Mouse (Mus musculus): ENCODE results near the gene Vmn1r121.
"Not testable (repeated sequence)": the region's sequence is repeated elsewhere in the genome, so short reads cannot be mapped to it uniquely, and the experiment has no call there.

Vmn1r121 gene

DNA sequence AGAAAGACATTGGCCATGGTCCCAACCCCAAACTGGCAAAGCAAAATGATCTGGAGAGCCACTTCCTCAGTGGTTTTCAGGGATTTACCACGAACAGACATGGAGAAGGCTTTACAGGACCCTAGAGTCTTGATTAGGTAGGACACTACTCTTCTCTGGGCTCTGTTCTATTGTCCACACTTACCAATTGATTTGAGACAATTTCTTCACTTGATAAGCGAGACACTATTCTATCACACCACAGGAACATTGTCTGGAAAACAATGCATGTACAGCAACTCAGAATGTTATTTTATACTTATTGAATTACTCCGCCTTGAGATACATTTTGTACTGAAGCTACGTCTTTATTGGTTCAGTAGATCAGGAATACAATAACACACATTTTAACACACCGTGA lies at the start of gene Vmn1r121:
Gene Vmn1r121 (minus strand): TSS at position 101 of the 400 bp plus-strand sequence.
- not testable (repeated sequence) for DNase-seq (ENCODE audit: low spot score in 2 of 2)

GRCm38 (mm10) chr7:21134028-21134427 lies 35.7 kb upstream of the Vmn1r121 start, which contains the start of gene Vmn1r122:
TSS of gene Vmn1r122 (minus strand) at chr7:21134128.
- DNase-seq (ENCODE audit: low spot score in 2 of 2), result not testable (repeated sequence)

DNA sequence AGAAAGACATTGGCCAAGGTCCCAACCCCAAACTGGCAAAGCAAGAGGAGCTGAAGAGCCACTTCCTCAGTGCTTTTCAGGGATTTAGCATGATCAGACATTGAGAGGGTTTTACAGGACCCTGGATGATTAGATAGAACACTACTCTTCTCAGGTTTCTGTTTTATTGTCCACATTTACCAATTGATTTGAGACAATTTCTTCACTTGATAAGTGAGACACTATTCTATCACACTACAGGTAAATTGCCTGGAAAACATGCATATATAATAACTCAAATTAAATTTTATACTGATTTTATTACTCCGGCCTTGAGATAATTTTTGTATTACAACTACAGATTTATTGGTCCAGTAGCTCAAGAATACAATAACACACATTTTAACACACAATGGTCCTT lies 44.6 kb downstream of the Vmn1r121 start, which contains the start of gene Vmn1r120:
Gene Vmn1r120 (minus strand): TSS at position 101 of the 400 bp plus-strand sequence.
- not testable (repeated sequence) for DNase-seq (ENCODE audit: low spot score in 2 of 2)

Measured in natural killer cell, adult 2 months (primary cell).